Mouse (Mus musculus) naive thymus-derived CD4-positive, alpha-beta T cell, adult 2 months (primary cell): Measurements from ENCODE around the gene Msh5.
"Not testable (repeated sequence)": the region's sequence is repeated elsewhere in the genome, so short reads cannot be mapped to it uniquely, and the experiment has no call there.

Experiments
- DNase-seq: peaks from one replicate; pipeline ENCODE4 v3.0.0-alpha.2; 2011; ENCODE audit warnings: low read depth

Msh5 gene

DNA sequence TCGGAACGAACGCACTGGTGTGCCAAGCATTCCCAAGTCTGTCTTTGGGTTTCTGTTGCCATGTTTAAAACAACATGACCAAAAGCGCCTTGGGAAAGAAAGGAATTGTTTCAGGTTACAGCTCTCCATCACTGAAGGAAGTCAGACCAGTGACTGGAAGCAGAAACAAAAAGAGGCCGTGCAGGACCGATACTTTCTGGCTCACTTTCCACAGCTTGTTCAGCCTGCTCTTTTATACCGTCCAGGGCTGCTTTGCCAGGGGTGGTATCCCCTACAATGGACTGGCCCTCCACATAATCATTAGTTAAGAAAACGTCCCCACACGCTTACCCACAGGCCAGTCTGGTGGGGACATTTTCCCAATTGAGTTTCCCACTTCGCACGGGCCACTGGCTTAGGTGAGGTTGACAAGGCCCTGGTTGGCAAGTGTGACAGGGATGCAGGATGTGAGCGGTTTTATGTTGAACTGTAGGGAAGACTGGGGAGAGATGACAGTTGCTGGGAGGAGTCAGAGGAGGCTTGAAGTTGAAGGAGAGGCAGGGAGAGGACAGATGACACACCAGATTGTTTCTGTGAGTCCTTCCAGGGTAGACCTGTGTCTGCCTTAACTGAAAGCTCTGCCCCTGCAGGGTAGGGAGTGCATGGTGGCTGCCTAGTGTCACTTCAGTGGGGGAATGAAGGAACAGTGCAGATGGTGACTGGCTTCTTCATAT, 44.2 kb downstream of the Msh5 start:
- DNase-seq = peak; percentile 42

- DNase-seq = peak; percentile 69
Observed at GRCm38 (mm10) chr17:35001452-35002152, 44.9 kb downstream of the Msh5 start.

- DNase-seq = peak; percentile 92
Observed at GRCm38 (mm10) chr17:35000717-35001451, 45.7 kb downstream of the Msh5 start, which contains the start of gene Vars. TSS of gene Vars (plus strand) at chr17:35000987.

DNA sequence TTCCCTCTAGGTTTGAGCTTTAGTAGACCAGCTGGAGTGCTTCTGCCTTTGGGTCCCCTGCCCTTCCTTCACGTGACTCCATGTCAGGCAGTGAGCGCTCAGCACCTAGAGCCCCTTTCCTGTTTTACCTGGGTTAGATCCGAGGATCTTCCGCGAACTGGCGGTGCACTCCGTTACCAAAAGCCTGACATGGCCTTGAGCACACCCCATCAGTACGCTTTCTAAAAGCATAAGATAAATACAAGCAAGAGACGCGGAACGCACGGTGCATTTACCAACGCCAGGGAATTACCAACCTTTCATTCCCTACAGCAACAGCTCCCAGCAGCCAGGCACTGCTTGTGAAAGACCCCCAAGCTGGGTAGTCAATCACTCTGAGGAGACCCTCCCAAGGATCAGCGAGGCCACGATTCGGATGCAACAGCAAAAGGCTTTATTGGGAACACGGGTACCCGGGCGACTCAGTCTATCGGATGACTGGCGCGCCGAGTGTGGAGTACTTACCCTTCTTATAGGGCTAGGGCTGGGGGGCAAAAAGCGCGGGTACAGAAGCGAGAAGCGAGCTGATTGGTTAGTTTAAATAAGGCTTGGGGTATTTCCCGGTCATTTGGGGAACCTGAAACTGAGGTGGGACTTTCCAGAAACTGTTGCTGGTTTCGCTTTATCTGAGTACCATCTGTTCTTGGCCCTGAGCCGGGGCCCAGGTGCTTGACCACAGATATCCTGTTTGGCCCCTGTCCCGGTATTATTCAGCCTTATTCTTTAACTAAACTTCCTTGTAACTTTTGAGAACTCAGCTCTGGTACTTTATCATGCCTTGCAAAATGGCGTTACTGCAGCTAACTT, 46.5 kb downstream of the Msh5 start:
- peak; percentile 61 for DNase-seq

GRCm38 (mm10) chr17:34998526-34999430, 47.8 kb downstream of the Msh5 start:
- DNase-seq = no peak

- DNase-seq = no peak
Observed at GRCm38 (mm10) chr17:34997142-34997483, 49.4 kb downstream of the Msh5 start.

DNA sequence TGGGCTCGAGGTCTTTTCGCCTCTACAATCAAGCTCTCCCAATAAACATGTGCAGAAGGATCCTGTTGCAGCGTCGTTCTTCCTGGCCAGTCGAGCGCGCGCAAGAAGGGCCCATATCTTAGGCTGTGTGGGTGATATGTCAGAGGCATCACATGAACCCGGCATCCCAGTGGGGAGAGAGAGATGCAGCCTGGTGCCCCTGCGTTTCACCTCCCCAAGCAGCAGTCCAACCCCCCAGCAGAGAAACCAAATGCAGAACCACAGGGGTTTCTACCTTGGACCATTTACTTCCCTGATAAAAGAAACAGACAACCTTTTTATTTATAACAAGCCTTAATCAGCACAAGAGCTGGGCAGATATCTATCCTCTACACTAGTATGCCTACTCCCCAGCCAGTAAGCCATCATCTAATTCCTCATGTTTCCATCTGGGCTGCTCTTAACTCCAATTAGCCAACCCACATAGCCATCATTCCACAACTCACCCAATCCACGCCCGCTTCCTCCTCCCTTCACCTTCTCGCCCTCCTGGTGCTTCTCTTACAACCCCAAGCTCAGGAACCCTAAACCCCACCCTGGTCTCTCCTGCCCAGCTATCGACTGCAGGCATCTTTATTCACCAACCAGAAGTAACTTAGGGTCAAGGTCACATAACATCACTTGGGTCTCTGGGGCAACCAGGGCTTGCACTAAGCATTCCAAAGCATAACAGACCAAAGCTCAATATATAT, 50.0 kb downstream of the Msh5 start:
- DNase-seq = no peak

- DNase-seq = not testable (repeated sequence)
Observed at GRCm38 (mm10) chr17:34995927-34996326, 50.6 kb downstream of the Msh5 start.

DNA sequence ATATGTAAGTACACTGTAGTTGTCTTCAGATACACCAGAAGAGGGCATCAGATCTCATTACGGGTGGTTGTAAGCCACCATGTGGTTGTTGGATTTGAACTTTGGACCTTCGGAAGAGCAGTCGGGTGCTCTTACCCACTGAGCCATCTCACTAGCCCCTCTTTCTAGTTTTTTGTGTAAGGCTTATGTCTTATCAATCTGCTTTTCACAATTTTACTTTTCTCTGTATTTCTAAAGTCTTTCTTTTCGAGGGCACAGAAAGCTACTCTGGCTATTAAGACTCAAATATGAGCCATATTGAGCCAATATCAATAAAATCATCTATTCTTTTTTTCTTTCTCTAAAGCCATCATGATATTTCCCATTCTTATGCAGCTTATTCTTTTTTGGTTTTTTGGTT, 51.4 kb downstream of the Msh5 start:
- not testable (repeated sequence) for DNase-seq

- DNase-seq = no peak
Observed at GRCm38 (mm10) chr17:34994751-34995150, 51.8 kb downstream of the Msh5 start.

GRCm38 (mm10) chr17:34984218-34984617, 62.3 kb downstream of the Msh5 start:
- peak; percentile 75 for DNase-seq

DNA sequence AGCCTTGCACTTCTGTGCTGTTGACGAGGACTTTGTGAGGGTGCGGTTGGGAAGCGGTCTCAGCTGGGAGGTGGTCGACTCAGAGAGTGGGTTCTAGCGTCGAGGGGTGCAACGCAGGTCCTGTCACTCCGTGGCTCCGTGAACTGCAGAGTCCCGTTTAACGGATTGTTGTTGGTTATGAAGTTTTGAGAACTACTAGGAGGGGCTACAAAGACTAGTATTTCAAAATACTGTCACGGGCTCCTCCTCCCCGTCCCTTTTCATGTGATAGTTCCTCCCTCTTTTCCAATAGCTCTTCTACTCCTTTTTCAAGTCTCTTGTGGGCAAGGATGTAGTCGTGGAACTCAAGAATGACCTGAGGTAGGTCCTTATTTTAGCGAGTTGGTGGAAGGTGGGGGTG, 64.2 kb downstream of the Msh5 start:
- DNase-seq = no peak

DNA sequence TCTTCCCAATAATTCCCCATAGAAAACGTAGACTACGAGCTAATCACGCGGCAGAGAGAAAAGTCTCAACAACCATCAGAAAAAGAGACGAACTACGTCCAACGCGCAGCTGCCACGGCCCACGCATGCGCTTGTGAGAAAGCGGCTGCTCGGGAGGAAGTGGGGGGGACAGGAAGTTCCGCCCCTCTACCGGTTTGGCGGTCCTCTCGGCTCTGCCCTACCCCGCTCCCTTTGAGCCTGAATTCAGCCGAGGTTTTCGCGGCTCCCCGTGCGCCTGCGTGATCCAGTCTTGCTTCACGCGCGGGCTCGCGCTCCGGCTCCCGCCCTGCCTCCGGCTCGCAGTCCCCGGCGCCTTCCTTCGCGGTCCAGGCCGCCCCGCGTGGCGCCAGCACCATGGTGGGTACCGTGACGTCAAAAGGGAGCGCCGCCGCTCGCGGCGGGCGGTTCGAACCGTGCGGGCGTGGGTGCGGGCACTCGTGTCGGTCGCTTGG, 64.8 kb downstream of the Msh5 start, which contains the start of gene Lsm2:
Lsm2 (plus strand) TSS at position 173 of the 491 bp plus-strand sequence.
- peak; percentile 96 for DNase-seq

- DNase-seq = peak; percentile 79
Observed at GRCm38 (mm10) chr17:34980655-34981054, 65.9 kb downstream of the Msh5 start.

GRCm38 (mm10) chr17:34979631-34980030, 66.9 kb downstream of the Msh5 start:
- DNase-seq = no peak
